Mouse (Mus musculus): Measurements from ENCODE around the gene Skp2. TPM values are rescaled to one million over a fixed set of nuclear protein-coding genes. Genes with fewer than 3 reads are reported as not detected.

The Skp2 gene
- polyA plus RNA-seq, 1 experiment from 2014 or later: 70.8 TPM

- WGBS: 51% methylated on average over 14 of the region's 14 CpGs
- H3K4me3 ChIP-seq (ENCODE audit: low read depth, low read length): no peak overlapping the region
- peak overlapping the region; percentile 19; the same call in 1 of the 2 replicates for H3K4me2 ChIP-seq (replicated peaks; ENCODE audit: low read depth, low read length)
- H3K27me3 ChIP-seq (ENCODE audit: control insufficient read depth, insufficient read depth, low read length): no peaks in the 10 kb centered on the region
- no peak overlapping the region for H3K9ac ChIP-seq (replicated peaks; ENCODE audit: low read depth, low read length)
- ATAC-seq (ENCODE audit: insufficient number of reproducible peaks, insufficient read depth, low FRiP score, low read depth): no peak
- H3K9me3 ChIP-seq (ENCODE audit: control insufficient read depth, low read depth, low read length): no peaks in the 10 kb centered on the region
- no peaks in the 10 kb centered on the region; the same call in 1 of the 2 replicates for H3K36me3 ChIP-seq (ENCODE audit: control insufficient read depth, insufficient read depth, low read length)
- H3K4me1 ChIP-seq (ENCODE audit: control insufficient read depth, insufficient read depth, low read length): peaks cover 39% of the 10 kb centered on the region
- 0 out of 2 replicates have a peak overlapping the region, but pooled peaks have one; percentile 36 for H3K27ac ChIP-seq (ENCODE audit: low read length)
These were observed 79.5 kb downstream of the Skp2 start for GRCm38 (mm10) chr15:9075608-9076200.

- ATAC-seq (ENCODE audit: insufficient number of reproducible peaks, insufficient read depth, low FRiP score, low read depth): no peak
- Histone ChIP-seq H3K9me3 (ENCODE audit: control insufficient read depth, low read depth, low read length) (no peaks in the 10 kb centered on the region), H3K27ac (ENCODE audit: low read length) (0 out of 2 replicates have a peak overlapping the region, but pooled peaks have one; percentile 36), H3K4me3 (ENCODE audit: low read depth, low read length) (no peak overlapping the region), H3K4me1 (ENCODE audit: control insufficient read depth, insufficient read depth, low read length) (peaks cover 42% of the 10 kb centered on the region), H3K36me3 (ENCODE audit: control insufficient read depth, insufficient read depth, low read length) (no peaks in the 10 kb centered on the region), H3K4me2 (replicated peaks; ENCODE audit: low read depth, low read length) (no peak overlapping the region), H3K27me3 (ENCODE audit: control insufficient read depth, insufficient read depth, low read length) (no peaks in the 10 kb centered on the region), H3K9ac (replicated peaks; ENCODE audit: low read depth, low read length) (no peak overlapping the region)
- WGBS: 14% methylated on average over 4 of the region's 4 CpGs
These were observed 80.6 kb downstream of the Skp2 start for GRCm38 (mm10) chr15:9074671-9075070.

- no peaks in the 10 kb centered on the region for H3K27me3 ChIP-seq (ENCODE audit: control insufficient read depth, insufficient read depth, low read length)
- H3K27ac ChIP-seq (ENCODE audit: low read length): no peak overlapping the region
- ATAC-seq (ENCODE audit: insufficient number of reproducible peaks, insufficient read depth, low FRiP score, low read depth): no peak
- no peak overlapping the region for H3K4me2 ChIP-seq (replicated peaks; ENCODE audit: low read depth, low read length)
- H3K9ac ChIP-seq (replicated peaks; ENCODE audit: low read depth, low read length): no peak overlapping the region
- no peak overlapping the region for H3K4me3 ChIP-seq (ENCODE audit: low read depth, low read length)
- H3K4me1 ChIP-seq (ENCODE audit: control insufficient read depth, insufficient read depth, low read length): peaks cover 37% of the 10 kb centered on the region
- H3K9me3 ChIP-seq (ENCODE audit: control insufficient read depth, low read depth, low read length): no peaks in the 10 kb centered on the region
- H3K36me3 ChIP-seq (ENCODE audit: control insufficient read depth, insufficient read depth, low read length): no peaks in the 10 kb centered on the region
- 9% methylated on average over 2 of the region's 2 CpGs for WGBS
These were observed 81.1 kb downstream of the Skp2 start for GRCm38 (mm10) chr15:9074139-9074538.

- Histone ChIP-seq H3K9ac (replicated peaks; ENCODE audit: low read depth, low read length) (no peak overlapping the region), H3K4me1 (ENCODE audit: control insufficient read depth, insufficient read depth, low read length) (peaks cover 34% of the 10 kb centered on the region), H3K9me3 (ENCODE audit: control insufficient read depth, low read depth, low read length) (no peaks in the 10 kb centered on the region), H3K4me3 (ENCODE audit: low read depth, low read length) (no peak overlapping the region; the same call in 1 of the 2 replicates), H3K27ac (ENCODE audit: low read length) (no peak overlapping the region), H3K27me3 (ENCODE audit: control insufficient read depth, insufficient read depth, low read length) (no peaks in the 10 kb centered on the region), H3K4me2 (replicated peaks; ENCODE audit: low read depth, low read length) (peak overlapping the region; percentile 54), H3K36me3 (ENCODE audit: control insufficient read depth, insufficient read depth, low read length) (no peaks in the 10 kb centered on the region)
- ATAC-seq (ENCODE audit: insufficient number of reproducible peaks, insufficient read depth, low FRiP score, low read depth): no peak
- 73% methylated on average over 5 of the region's 5 CpGs for WGBS
These were observed 81.5 kb downstream of the Skp2 start for GRCm38 (mm10) chr15:9073684-9074083.

- no peak overlapping the region for H3K9ac ChIP-seq (replicated peaks; ENCODE audit: low read depth, low read length)
- ATAC-seq (ENCODE audit: insufficient number of reproducible peaks, insufficient read depth, low FRiP score, low read depth): no peak
- WGBS: 25% methylated on average over 12 of the region's 12 CpGs
- no peaks in the 10 kb centered on the region for H3K27me3 ChIP-seq (ENCODE audit: control insufficient read depth, insufficient read depth, low read length)
- H3K27ac ChIP-seq (ENCODE audit: low read length): no peak overlapping the region
- peak overlapping the region; percentile 54 for H3K4me2 ChIP-seq (replicated peaks; ENCODE audit: low read depth, low read length)
- no peaks in the 10 kb centered on the region for H3K9me3 ChIP-seq (ENCODE audit: control insufficient read depth, low read depth, low read length)
- no peaks in the 10 kb centered on the region for H3K36me3 ChIP-seq (ENCODE audit: control insufficient read depth, insufficient read depth, low read length)
- peak overlapping the region; percentile 92 for H3K4me3 ChIP-seq (ENCODE audit: low read depth, low read length)
- peaks cover 34% of the 10 kb centered on the region for H3K4me1 ChIP-seq (ENCODE audit: control insufficient read depth, insufficient read depth, low read length)
These were observed 82.1 kb downstream of the Skp2 start for GRCm38 (mm10) chr15:9073067-9073608.

GRCm38 (mm10) chr15:9072630-9073029, 82.6 kb downstream of the Skp2 start:
- Histone ChIP-seq H3K4me3 (ENCODE audit: low read depth, low read length) (peak overlapping the region; percentile 92), H3K36me3 (ENCODE audit: control insufficient read depth, insufficient read depth, low read length) (no peaks in the 10 kb centered on the region), H3K27me3 (ENCODE audit: control insufficient read depth, insufficient read depth, low read length) (no peaks in the 10 kb centered on the region), H3K4me1 (ENCODE audit: control insufficient read depth, insufficient read depth, low read length) (peaks cover 34% of the 10 kb centered on the region), H3K4me2 (replicated peaks; ENCODE audit: low read depth, low read length) (peak overlapping the region; percentile 54), H3K9ac (replicated peaks; ENCODE audit: low read depth, low read length) (peak overlapping the region; percentile 92), H3K9me3 (ENCODE audit: control insufficient read depth, low read depth, low read length) (no peaks in the 10 kb centered on the region), H3K27ac (ENCODE audit: low read length) (no peak overlapping the region)
- 9% methylated on average over 5 of the region's 5 CpGs for WGBS
- no peak for ATAC-seq (ENCODE audit: insufficient number of reproducible peaks, insufficient read depth, low FRiP score, low read depth)

- ATAC-seq (ENCODE audit: insufficient number of reproducible peaks, insufficient read depth, low FRiP score, low read depth): peak; percentile 3
- Histone ChIP-seq H3K9me3 (ENCODE audit: control insufficient read depth, low read depth, low read length) (no peaks in the 10 kb centered on the region), H3K27ac (ENCODE audit: low read length) (peak overlapping the region; percentile 92), H3K27me3 (ENCODE audit: control insufficient read depth, insufficient read depth, low read length) (no peaks in the 10 kb centered on the region), H3K4me3 (ENCODE audit: low read depth, low read length) (peak overlapping the region; percentile 92), H3K4me2 (replicated peaks; ENCODE audit: low read depth, low read length) (peak overlapping the region; percentile 54), H3K4me1 (ENCODE audit: control insufficient read depth, insufficient read depth, low read length) (peaks cover 34% of the 10 kb centered on the region), H3K9ac (replicated peaks; ENCODE audit: low read depth, low read length) (peak overlapping the region; percentile 92), H3K36me3 (ENCODE audit: control insufficient read depth, insufficient read depth, low read length) (no peaks in the 10 kb centered on the region)
- 2% methylated on average over 53 of the region's 66 CpGs for WGBS
These were observed 83.4 kb downstream of the Skp2 start for GRCm38 (mm10) chr15:9071556-9072544.

GRCm38 (mm10) chr15:9070912-9071555, 84.2 kb downstream of the Skp2 start, which contains the start of gene Nadk2:
TSS of gene Nadk2 (plus strand) at chr15:9071260.
- under 1% methylated on average over 39 of the region's 54 CpGs for WGBS
- peaks cover 30% of the 10 kb centered on the region for H3K4me1 ChIP-seq (ENCODE audit: control insufficient read depth, insufficient read depth, low read length)
- peak within 1 kb of the TSS; percentile 92 for H3K9ac ChIP-seq (replicated peaks; ENCODE audit: low read depth, low read length)
- H3K27me3 ChIP-seq (ENCODE audit: control insufficient read depth, insufficient read depth, low read length): no peaks in the 10 kb centered on the region
- no peaks in the 10 kb centered on the region for H3K9me3 ChIP-seq (ENCODE audit: control insufficient read depth, low read depth, low read length)
- no peaks in the 10 kb centered on the region for H3K36me3 ChIP-seq (ENCODE audit: control insufficient read depth, insufficient read depth, low read length)
- ATAC-seq (ENCODE audit: insufficient number of reproducible peaks, insufficient read depth, low FRiP score, low read depth): peak; percentile 99
- peak within 1 kb of the TSS; percentile 92 for H3K4me3 ChIP-seq (ENCODE audit: low read depth, low read length)
- H3K27ac ChIP-seq (ENCODE audit: low read length): peak within 1 kb of the TSS; percentile 92
- peak within 1 kb of the TSS; percentile 78 for H3K4me2 ChIP-seq (replicated peaks; ENCODE audit: low read depth, low read length)
